Mouse (Mus musculus): ENCODE data around the gene Defb25. TPM values are rescaled to one million over a fixed set of nuclear protein-coding genes. Genes with fewer than 3 reads are reported as not detected.

Gene Defb25
- total RNA-seq (2023): not detected

GRCm38 (mm10) chr2:152622953-152623352, at the start of gene Defb25:
Defb25 (minus strand) TSS chr2:152623053.

GRCm38 (mm10) chr2:152669256-152669638, 46.4 kb upstream of the Defb25 start, which contains the start of gene H13:
H13 (plus strand) TSS chr2:152669461.

GRCm38 (mm10) chr2:152626774-152627591, 4.1 kb upstream of the Defb25 start, which contains the start of gene Rem1:
Rem1 (plus strand) TSS chr2:152626951.

GRCm38 (mm10) chr2:152604057-152604456, 18.8 kb downstream of the Defb25 start, which contains the start of gene Defb36:
Defb36 (plus strand) TSS chr2:152604327.

GRCm38 (mm10) chr2:152599299-152599698, 23.6 kb downstream of the Defb25 start, which contains the start of gene Defb45:
Defb45 (minus strand) TSS chr2:152599399.

GRCm38 (mm10) chr2:152580107-152580506, 42.7 kb downstream of the Defb25 start, which contains the start of gene Defb19:
Defb19 (minus strand) TSS chr2:152580312.

Other genes starting within 250 kb of the Defb25 start
- gene Nrsn2, start 246.4 kb downstream of the Defb25 start, total RNA-seq (2023): not detected
- 0.56 TPM for gene Sox12, start 225.0 kb downstream of the Defb25 start, total RNA-seq (2023)
- 1.4 TPM for gene Zcchc3, start 208.0 kb downstream of the Defb25 start, total RNA-seq (2023)
- not detected for gene 6820408C15Rik, start 207.5 kb downstream of the Defb25 start, total RNA-seq (2023)
- not detected for gene Defb23, start 158.4 kb downstream of the Defb25 start, total RNA-seq (2023)
- not detected for gene Defb20, start 146.0 kb downstream of the Defb25 start, total RNA-seq (2023)
- gene Defb22, start 132.9 kb downstream of the Defb25 start, total RNA-seq (2023): not detected
- gene Defb26, start 111.4 kb downstream of the Defb25 start, total RNA-seq (2023): not detected
- not detected for gene Defb28, start 104.8 kb downstream of the Defb25 start, total RNA-seq (2023)
- gene Defb29, start 83.0 kb downstream of the Defb25 start, total RNA-seq (2023): not detected
- not detected for gene Gm17416, start 53.7 kb downstream of the Defb25 start, total RNA-seq (2023)
- not detected for gene Defb21, start 50.3 kb downstream of the Defb25 start, total RNA-seq (2023)
- not detected for gene Defb19, start 42.7 kb downstream of the Defb25 start, total RNA-seq (2023)
- not detected for gene Defb45, start 23.7 kb downstream of the Defb25 start, total RNA-seq (2023)
- gene Defb36, start 18.7 kb downstream of the Defb25 start, total RNA-seq (2023): not detected
- gene Rem1, start 3.9 kb upstream of the Defb25 start, total RNA-seq (2023): 0.35 TPM
- gene H13, start 46.4 kb upstream of the Defb25 start, total RNA-seq (2023): 137 TPM
- 24.8 TPM for gene Mcts2, start 64.0 kb upstream of the Defb25 start, total RNA-seq (2023)
- gene Id1, start 113.2 kb upstream of the Defb25 start, total RNA-seq (2023): 2.6 TPM
- not detected for gene Cox4i2, start 131.1 kb upstream of the Defb25 start, total RNA-seq (2023)
- 19.9 TPM for gene Bcl2l1, start 208.7 kb upstream of the Defb25 start, total RNA-seq (2023)
- gene Tpx2, start 224.9 kb upstream of the Defb25 start, total RNA-seq (2023): 0.73 TPM

Data from CD4-positive naive resting alpha-beta T cell, adult 76 days (primary cell).